Mouse (Mus musculus) hematopoietic multipotent progenitor cell, adult 10-12 weeks (in vitro differentiated cells): ENCODE results near the gene Gm14326. TPM values are rescaled to one million over a fixed set of nuclear protein-coding genes. Genes with fewer than 3 reads are reported as not detected.

Experiments used
- polyA plus RNA-seq: library from polyadenylated mRNA; stranded (reverse); fragments of >175 nt; gene quantifications from 2 replicates; pipeline ENCODE4 v1.2.3, GENCODE M21; 2012; ENCODE audit warnings: low replicate concordance

Gene Gm14326
- 1.3 and 1.5 TPM in 2 replicates for polyA plus RNA-seq

GRCm38 (mm10) chr2:177957145-177957544, at the start of gene Gm14326:
Gm14326 (minus strand) TSS chr2:177957297.

DNA sequence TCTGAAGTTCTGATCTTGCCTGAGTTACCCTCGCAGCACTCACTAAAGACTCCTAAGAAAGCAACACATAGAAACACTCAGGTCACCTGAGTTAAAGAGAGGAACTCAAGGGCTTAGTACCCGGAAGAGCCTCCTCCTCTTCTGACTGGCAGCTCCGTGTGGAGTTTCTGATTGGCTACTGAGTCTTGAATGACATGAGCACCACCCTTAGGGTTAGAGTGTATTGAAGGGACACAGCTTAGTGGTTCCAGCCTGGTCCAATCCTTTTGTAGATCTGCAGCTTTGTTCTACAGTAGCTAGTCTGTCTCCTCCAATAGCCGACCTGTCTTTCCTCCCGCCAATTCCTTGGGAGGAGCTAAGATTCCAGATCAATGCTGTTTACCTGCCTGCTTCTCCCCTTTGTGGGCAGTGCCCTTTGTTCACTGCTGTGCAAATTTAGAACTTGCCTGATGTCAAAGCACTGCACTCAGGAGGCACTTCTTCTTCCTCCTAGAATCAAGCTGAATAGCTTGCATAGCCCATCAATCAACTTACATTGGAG, 31.5 kb downstream of the Gm14326 start, which contains the start of gene Zfp972:
Zfp972 (minus strand) TSS at position 51 of the 541 bp plus-strand sequence.

GRCm38 (mm10) chr2:177897046-177897578, 60.0 kb downstream of the Gm14326 start, which contains the start of gene Gm14327:
Gm14327 (plus strand) TSS chr2:177897096.

Other genes starting within 250 kb of the Gm14326 start
- gene Gm14322, start 198.0 kb downstream of the Gm14326 start, polyA plus RNA-seq = not detected in 2 replicates
- gene Gm14325, start 117.0 kb downstream of the Gm14326 start, polyA plus RNA-seq = 0.70 TPM in 1 of 2 replicates, not detected in the other
- gene Gm14327, start 60.2 kb downstream of the Gm14326 start, polyA plus RNA-seq = not detected in 2 replicates
- gene Zfp972, start 31.7 kb downstream of the Gm14326 start, polyA plus RNA-seq = not detected in 2 replicates
- 1.2 and 2.2 TPM in 2 replicates for gene Zfp971, start 66.0 kb upstream of the Gm14326 start, polyA plus RNA-seq
- 0.57 and 0.65 TPM in 2 replicates for gene Zfp931, start 121.2 kb upstream of the Gm14326 start, polyA plus RNA-seq
- gene Phactr3, start 161.7 kb upstream of the Gm14326 start, polyA plus RNA-seq = 0.34 and 0.65 TPM in 2 replicates